Mouse (Mus musculus) lung, embryonic 14.5 days (tissue): ENCODE results near the gene Eif3k. TPM values are rescaled to one million over a fixed set of nuclear protein-coding genes. Genes with fewer than 3 reads are reported as not detected.

ENCODE experiments used
- ATAC-seq: fragments of 200-750 bp; cut with Nextera tagmentation; 2 replicates; pipeline ENCODE4 v1.8.0; 2017; ENCODE audit warnings: mild to moderate bottlenecking, moderate TSS enrichment, moderate library complexity; ENCODE audit not compliant: insufficient read depth
- DNase-seq: peaks from one replicate; pipeline ENCODE4 v3.0.0-alpha.2; 2015
- H3K27ac ChIP-seq: fragments of 300-500 bp; sonication (generic); 2 replicates; pipeline ENCODE4 v1.5.1; 2014; ENCODE audit warnings: low read depth, mild to moderate bottlenecking, moderate library complexity
- H3K27me3 ChIP-seq: fragments of 300-500 bp; sonication (generic); 2 replicates; pipeline ENCODE4 v1.6.1; 2014; ENCODE audit warnings: low read length, control low read depth; ENCODE audit not compliant: insufficient read depth
- H3K36me3 ChIP-seq: fragments of 300-500 bp; sonication (generic); 2 replicates; pipeline ENCODE4 v1.6.1; 2014; ENCODE audit warnings: control low read depth; ENCODE audit not compliant: insufficient read depth
- H3K4me1 ChIP-seq: fragments of 300-500 bp; sonication (generic); 2 replicates; pipeline ENCODE4 v1.6.1; 2014; ENCODE audit warnings: antibody characterized with exemption, control low read depth; ENCODE audit not compliant: insufficient read depth
- H3K4me2 ChIP-seq: fragments of 300-500 bp; sonication (generic); 2 replicates; pipeline ENCODE4 v1.6.1; 2014; ENCODE audit warnings: mild to moderate bottlenecking
- H3K4me3 ChIP-seq: fragments of 300-500 bp; sonication (generic); 2 replicates; pipeline ENCODE4 v1.5.1; 2014; ENCODE audit warnings: low read depth, low read length
- H3K9ac ChIP-seq: fragments of 300-500 bp; sonication (generic); 2 replicates; pipeline ENCODE4 v1.6.1; 2014
- H3K9me3 ChIP-seq: fragments of 300-500 bp; sonication (generic); 2 replicates; pipeline ENCODE4 v1.6.1; 2016; ENCODE audit warnings: low read depth, low read length, control low read depth
- CTCF ChIP-seq: IDR thresholded peaks from 2 replicates; pipeline ENCODE4 v1.5.1; 2016; ENCODE audit warnings: antibody characterized with exemption, low read depth
- WGBS: fragments of 180-500 bp; shearing (Covaris S2); extraction: QIAGEN DNeasy Blood & Tissue Kit; methylation state at CpG from one replicate; pipeline ENCODE4 v1.1.7; 2014; 5-methylcytosine and 5-hydroxymethylcytosine counted together
- polyA plus RNA-seq: library from polyadenylated mRNA; unstranded; fragments of >200 nt; fragmentation: Nextera tagmentation; extraction: Ambion mirVana; gene quantifications from 2 replicates; pipeline ENCODE4 v1.2.1, GENCODE M21; 2014

Eif3k gene
- polyA plus RNA-seq, 1 experiment from 2014 or later = 398 TPM

- Histone ChIP-seq H3K4me3 (no peak overlapping the region), H3K36me3 (no peaks in the 10 kb centered on the region), H3K27me3 (no peaks in the 10 kb centered on the region), H3K9me3 (no peaks in the 10 kb centered on the region), H3K4me2 (no peak overlapping the region), H3K9ac (no peak overlapping the region), H3K27ac (no peak overlapping the region), H3K4me1 (peaks cover 6% of the 10 kb centered on the region; the same call in 1 of the 2 replicates)
- ATAC-seq (no peak), DNase-seq (no peak)
- WGBS = 79% methylated on average over 7 of the region's 7 CpGs
- TF ChIP-seq CTCF = no peak
These were observed 3.5 kb upstream of the Eif3k start for GRCm38 (mm10) chr7:28985207-28985606.

GRCm38 (mm10) chr7:28984452-28984851 lies 2.8 kb upstream of the Eif3k start:
- Histone ChIP-seq H3K27me3 (no peaks in the 10 kb centered on the region), H3K4me1 (peaks cover 6% of the 10 kb centered on the region; the same call in 1 of the 2 replicates), H3K9ac (no peak overlapping the region), H3K9me3 (no peaks in the 10 kb centered on the region), H3K4me2 (no peak overlapping the region), H3K4me3 (no peak overlapping the region), H3K27ac (no peak overlapping the region), H3K36me3 (peaks cover 3% of the 10 kb centered on the region; the same call in 1 of the 2 replicates)
- ATAC-seq (no peak), DNase-seq (no peak)
- 88% methylated on average over 1 of the region's 1 CpGs for WGBS
- TF ChIP-seq CTCF = no peak

GRCm38 (mm10) chr7:28983849-28984248 lies 2.2 kb upstream of the Eif3k start:
- Histone ChIP-seq H3K4me2 (no peak overlapping the region), H3K4me1 (peaks cover 6% of the 10 kb centered on the region; the same call in 1 of the 2 replicates), H3K9ac (no peak overlapping the region), H3K27ac (no peak overlapping the region), H3K27me3 (no peaks in the 10 kb centered on the region), H3K36me3 (peaks cover 9% of the 10 kb centered on the region), H3K9me3 (no peaks in the 10 kb centered on the region), H3K4me3 (no peak overlapping the region)
- no peak for DNase-seq
- ATAC-seq = no peak
- no peak for TF ChIP-seq CTCF
- 73% methylated on average over 4 of the region's 4 CpGs for WGBS

GRCm38 (mm10) chr7:28983141-28983564 lies 1.5 kb upstream of the Eif3k start:
- peak overlapping the region; percentile 89 for H3K4me2 ChIP-seq
- H3K9ac ChIP-seq = peak overlapping the region; percentile 68; the same call in 1 of the 2 replicates
- 68% methylated on average over 11 of the region's 11 CpGs for WGBS
- H3K9me3 ChIP-seq = no peaks in the 10 kb centered on the region
- H3K4me3 ChIP-seq = peak overlapping the region; percentile 76; the same call in 1 of the 2 replicates
- DNase-seq (no peak), ATAC-seq (no peak)
- H3K27ac ChIP-seq = no peak overlapping the region
- H3K27me3 ChIP-seq = no peaks in the 10 kb centered on the region
- H3K4me1 ChIP-seq = peaks cover 6% of the 10 kb centered on the region; the same call in 1 of the 2 replicates
- peaks cover 16% of the 10 kb centered on the region for H3K36me3 ChIP-seq
- TF ChIP-seq CTCF = no peak

- Histone ChIP-seq H3K27me3 (no peaks in the 10 kb centered on the region), H3K27ac (peak overlapping the region; percentile 81), H3K9ac (peak overlapping the region; percentile 68), H3K4me3 (peak overlapping the region; percentile 76), H3K4me1 (peaks cover 6% of the 10 kb centered on the region; the same call in 1 of the 2 replicates), H3K4me2 (peak overlapping the region; percentile 89), H3K36me3 (peaks cover 23% of the 10 kb centered on the region), H3K9me3 (no peaks in the 10 kb centered on the region)
- ATAC-seq (peak; percentile 49), DNase-seq (peak; percentile 36)
- 12% methylated on average over 19 of the region's 19 CpGs for WGBS
- TF ChIP-seq CTCF = no peak
These were observed 780 bp upstream of the Eif3k start for GRCm38 (mm10) chr7:28982274-28983013.

DNA sequence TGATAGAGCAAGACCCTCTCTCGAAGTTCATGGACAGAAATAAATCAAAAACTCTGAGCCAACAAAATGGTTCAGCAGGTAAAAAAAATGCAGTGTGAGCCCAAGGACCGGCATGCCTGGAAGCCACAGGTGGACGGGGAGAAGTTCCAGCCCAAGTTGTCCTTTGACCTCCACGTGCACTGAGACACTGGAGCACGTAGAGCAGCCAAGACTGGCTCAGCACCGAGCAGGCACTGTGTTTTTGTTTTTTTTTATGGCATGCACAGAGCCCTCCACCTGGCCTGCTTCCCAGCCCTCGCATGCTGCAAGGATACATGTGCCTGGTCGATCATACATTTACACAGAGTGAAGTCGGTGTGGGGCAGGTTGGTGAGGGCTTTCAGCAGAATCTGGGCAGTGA lies 4.1 kb downstream of the Eif3k start:
- peaks cover 61% of the 10 kb centered on the region for H3K36me3 ChIP-seq
- no peak for TF ChIP-seq CTCF
- ATAC-seq (no peak), DNase-seq (no peak)
- H3K4me2 ChIP-seq = no peak overlapping the region
- peaks cover 5% of the 10 kb centered on the region; the same call in 1 of the 2 replicates for H3K4me1 ChIP-seq
- H3K9me3 ChIP-seq = no peaks in the 10 kb centered on the region
- no peak overlapping the region for H3K27ac ChIP-seq
- no peak overlapping the region for H3K4me3 ChIP-seq
- no peak overlapping the region for H3K9ac ChIP-seq
- H3K27me3 ChIP-seq = no peaks in the 10 kb centered on the region
- WGBS = 87% methylated on average over 9 of the region's 9 CpGs

GRCm38 (mm10) chr7:28973025-28973424 lies 8.6 kb downstream of the Eif3k start:
- Histone ChIP-seq H3K4me1 (peaks cover 13% of the 10 kb centered on the region), H3K4me2 (no peak overlapping the region), H3K36me3 (peaks cover 70% of the 10 kb centered on the region), H3K4me3 (no peak overlapping the region), H3K9me3 (no peaks in the 10 kb centered on the region), H3K27me3 (no peaks in the 10 kb centered on the region), H3K9ac (no peak overlapping the region), H3K27ac (no peak overlapping the region)
- peak; percentile 38 for DNase-seq
- 77% methylated on average over 8 of the region's 8 CpGs for WGBS
- ATAC-seq = no peak
- peak; percentile 22; the same call in 1 of the 2 replicates for TF ChIP-seq CTCF
